Mouse (Mus musculus) myocyte (in vitro differentiated cells): ENCODE data around the gene Gphb5.

Experiments used
- POLR2A ChIP-seq: IDR thresholded peaks from one replicate; pipeline ENCODE4 v1.6.1; 2011; ENCODE audit warnings: low read depth, mild to moderate bottlenecking, control low read depth, moderate library complexity; ENCODE audit not compliant: insufficient read length
- USF1 ChIP-seq: IDR thresholded peaks from one replicate; pipeline ENCODE4 v1.6.1; 2011; ENCODE audit warnings: low read depth, mild to moderate bottlenecking, control low read depth, moderate library complexity

- TF ChIP-seq POLR2A (no peak), USF1 (no peak)
Observed at GRCm38 (mm10) chr12:75425882-75426281, 9.3 kb upstream of the Gphb5 start.
